Mouse (Mus musculus) testis, adult 2 months (tissue): Measurements from ENCODE around the gene Xkr7. TPM values are rescaled to one million over a fixed set of nuclear protein-coding genes. Genes with fewer than 3 reads are reported as not detected.

Source experiments
- H3K27ac ChIP-seq: fragments of 200-500 bp; 2 replicates; pipeline ENCODE4 v1.5.1; 2012; ENCODE audit warnings: low read depth, low read length; ENCODE audit not compliant: control insufficient read depth, insufficient read depth
- H3K27me3 ChIP-seq: fragments of 200-500 bp; 2 replicates; pipeline ENCODE4 v1.6.1; 2012; ENCODE audit warnings: mild to moderate bottlenecking, low read length, moderate library complexity; ENCODE audit not compliant: control insufficient read depth, insufficient read depth
- H3K36me3 ChIP-seq: fragments of 200-500 bp; 2 replicates; pipeline ENCODE4 v1.6.1; 2012; ENCODE audit warnings: mild to moderate bottlenecking, low read length; ENCODE audit not compliant: control insufficient read depth, insufficient read depth
- H3K4me1 ChIP-seq: fragments of 200-500 bp; 2 replicates; pipeline ENCODE4 v1.6.1; 2012; ENCODE audit warnings: low read length; ENCODE audit not compliant: control insufficient read depth, insufficient read depth
- H3K4me3 ChIP-seq: fragments of 200-500 bp; 2 replicates; pipeline ENCODE4 v1.5.1; 2012; ENCODE audit warnings: low read depth, mild to moderate bottlenecking, low read length, moderate library complexity, mixed read lengths; ENCODE audit not compliant: control insufficient read depth
- CTCF ChIP-seq: fragments of 200-500 bp; IDR thresholded peaks from 2 replicates; pipeline ENCODE4 v1.5.1; 2012; ENCODE audit warnings: low read depth, mild to moderate bottlenecking, inconsistent platforms, low read length, moderate library complexity; ENCODE audit not compliant: control insufficient read depth, insufficient read depth, insufficient replicate concordance
- POLR2A ChIP-seq: fragments of 200-500 bp; IDR thresholded peaks from 2 replicates; pipeline ENCODE4 v1.6.1; 2012; ENCODE audit warnings: low read depth, mild to moderate bottlenecking, inconsistent platforms, low read length, moderate library complexity; ENCODE audit not compliant: control insufficient read depth
- polyA plus RNA-seq: library from polyadenylated mRNA; depleted of rRNA; stranded (reverse); fragments of >200 nt; gene quantifications from 2 replicates; pipeline ENCODE4 v1.2.3, GENCODE M21; 2012

Gene Xkr7
- polyA plus RNA-seq, 1 experiment: 1.1 TPM

DNA sequence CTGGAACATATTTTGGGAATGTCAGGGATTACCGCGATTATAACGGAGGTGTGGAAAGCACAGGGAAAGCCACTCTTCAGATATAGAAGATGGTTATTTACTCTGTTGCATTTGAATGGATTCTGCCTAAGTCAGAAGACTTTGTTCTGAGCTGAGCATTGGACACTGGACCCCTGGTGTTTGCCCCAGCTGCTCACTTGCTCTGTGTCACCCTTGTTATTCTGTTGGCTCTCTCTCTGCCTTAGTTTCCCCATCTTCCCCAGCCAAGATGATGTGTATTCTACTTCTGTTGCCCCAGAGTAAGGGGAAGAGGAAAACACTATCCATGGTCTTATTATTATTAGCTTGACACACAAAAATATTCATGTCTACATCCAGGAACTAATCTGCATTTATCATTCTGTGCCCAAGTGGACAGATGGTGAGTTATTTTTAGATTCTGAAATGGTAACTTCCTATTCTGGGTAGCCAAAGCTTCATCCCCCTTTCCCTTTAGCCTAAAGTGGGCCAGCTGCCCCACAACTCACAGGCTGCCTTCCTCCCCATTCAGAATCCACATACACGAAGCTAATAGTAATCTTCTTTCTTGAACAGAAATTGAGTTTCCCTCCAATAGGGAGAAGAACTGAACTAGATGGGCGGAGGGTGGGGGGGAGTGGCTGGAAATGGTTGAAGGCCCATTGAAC, 2.0 kb downstream of the Xkr7 start:
- no peak for TF ChIP-seq CTCF
- TF ChIP-seq POLR2A: no peak
- Histone ChIP-seq H3K4me3 (no peak overlapping the region), H3K4me1 (peaks cover 13% of the 10 kb centered on the region), H3K27ac (no peak overlapping the region), H3K27me3 (no peaks in the 10 kb centered on the region), H3K36me3 (no peaks in the 10 kb centered on the region)

DNA sequence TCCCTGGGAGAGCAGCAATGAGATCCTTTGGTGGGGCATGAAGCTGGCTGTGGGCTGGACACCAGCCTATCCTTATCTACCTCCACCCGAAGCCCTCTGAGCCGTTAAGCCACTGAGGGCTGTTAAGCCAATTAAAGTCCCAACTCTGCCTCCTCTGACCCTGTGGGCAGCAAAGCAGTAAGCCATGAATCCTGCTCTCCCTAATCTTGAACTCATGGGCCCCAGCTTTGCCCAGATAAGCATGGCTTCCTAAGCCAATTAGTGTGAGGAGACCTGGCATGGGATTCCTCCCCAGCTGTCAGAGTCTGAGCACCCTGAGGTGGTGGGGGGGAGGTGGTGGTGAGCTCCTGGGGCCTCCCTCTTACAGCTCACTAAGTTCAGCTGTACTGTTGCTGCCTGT, 5.0 kb downstream of the Xkr7 start:
- no peaks in the 10 kb centered on the region for H3K36me3 ChIP-seq
- H3K27me3 ChIP-seq: no peaks in the 10 kb centered on the region
- TF ChIP-seq CTCF (no peak), POLR2A (no peak)
- H3K4me1 ChIP-seq: peaks cover 7% of the 10 kb centered on the region
- H3K4me3 ChIP-seq: no peak overlapping the region
- no peak overlapping the region for H3K27ac ChIP-seq

DNA sequence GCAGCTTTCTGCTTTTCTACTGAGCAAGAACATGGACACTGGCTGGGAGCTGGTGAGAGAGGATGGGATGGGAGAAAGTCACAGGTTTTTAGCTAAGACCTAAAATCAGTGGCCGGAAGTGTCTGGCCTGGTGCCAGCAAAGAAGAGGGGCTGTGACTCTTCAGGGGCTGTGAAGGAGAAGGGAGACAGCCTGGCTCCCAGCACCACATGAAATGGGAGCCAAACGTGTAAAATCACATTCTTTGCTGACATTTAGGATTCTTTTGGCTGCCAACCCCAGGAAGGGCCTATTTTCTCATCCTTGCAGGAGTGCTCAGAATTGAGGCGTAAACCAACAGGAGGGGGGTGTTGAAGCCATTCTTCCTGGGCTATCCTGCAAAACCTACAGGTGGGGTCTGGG, 12.2 kb downstream of the Xkr7 start:
- TF ChIP-seq CTCF: no peak
- TF ChIP-seq POLR2A: no peak
- Histone ChIP-seq H3K27ac (no peak overlapping the region), H3K4me3 (no peak overlapping the region), H3K4me1 (no peaks in the 10 kb centered on the region; the same call in 1 of the 2 replicates), H3K27me3 (no peaks in the 10 kb centered on the region), H3K36me3 (no peaks in the 10 kb centered on the region)

- H3K4me3 ChIP-seq: no peak overlapping the region
- H3K4me1 ChIP-seq: no peaks in the 10 kb centered on the region; the same call in 1 of the 2 replicates
- H3K36me3 ChIP-seq: no peaks in the 10 kb centered on the region
- no peak overlapping the region for H3K27ac ChIP-seq
- H3K27me3 ChIP-seq: no peaks in the 10 kb centered on the region
- no peak for TF ChIP-seq CTCF
- TF ChIP-seq POLR2A: no peak
These were observed 14.2 kb downstream of the Xkr7 start for GRCm38 (mm10) chr2:153045884-153046299.

- no peaks in the 10 kb centered on the region for H3K27me3 ChIP-seq
- peaks cover 3% of the 10 kb centered on the region for H3K4me1 ChIP-seq
- TF ChIP-seq CTCF: peak; percentile 69; the same call in 1 of the 2 replicates
- no peak for TF ChIP-seq POLR2A
- no peak overlapping the region for H3K27ac ChIP-seq
- H3K36me3 ChIP-seq: no peaks in the 10 kb centered on the region
- no peak overlapping the region for H3K4me3 ChIP-seq
These were observed 16.3 kb downstream of the Xkr7 start for GRCm38 (mm10) chr2:153047828-153048465.

- Histone ChIP-seq H3K36me3 (no peaks in the 10 kb centered on the region), H3K4me1 (peaks cover 3% of the 10 kb centered on the region), H3K27me3 (no peaks in the 10 kb centered on the region), H3K4me3 (no peak overlapping the region), H3K27ac (no peak overlapping the region)
- no peak for TF ChIP-seq POLR2A
These were observed 17.8 kb downstream of the Xkr7 start for GRCm38 (mm10) chr2:153049288-153049996.

GRCm38 (mm10) chr2:153049997-153050358, 18.3 kb downstream of the Xkr7 start:
- Histone ChIP-seq H3K27me3 (no peaks in the 10 kb centered on the region), H3K4me3 (no peak overlapping the region), H3K4me1 (peaks cover 3% of the 10 kb centered on the region), H3K27ac (no peak overlapping the region), H3K36me3 (no peaks in the 10 kb centered on the region)
- TF ChIP-seq CTCF (no peak), POLR2A (no peak)
